In the genomic region with DNA sequence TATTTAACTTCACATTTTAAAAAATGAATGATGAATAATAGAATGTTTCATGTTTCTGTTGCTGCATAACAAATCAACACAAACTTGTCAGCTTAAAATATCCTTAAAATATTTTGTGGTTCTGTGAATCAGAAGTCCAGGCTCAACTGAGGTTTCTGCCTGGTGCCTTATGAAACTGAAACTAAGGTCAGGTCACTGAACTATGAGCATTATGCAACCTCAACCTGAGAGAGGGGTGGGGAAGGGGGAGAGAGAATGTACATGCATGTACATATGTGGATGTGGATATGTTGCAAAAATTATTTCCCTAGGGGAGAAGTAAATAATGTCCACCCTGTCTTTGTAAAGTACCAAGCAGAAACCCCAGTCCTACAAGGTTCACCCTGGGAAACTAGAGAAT, we compare ENCODE assay signal across 29 mouse cellular contexts. TPM values are rescaled to one million over a fixed set of nuclear protein-coding genes. Genes with fewer than 3 reads are reported as not detected.
DNase-seq lines count a peak whose midpoint lies in the region; ATAC-seq and TF ChIP-seq lines count a peak whose summit lies in the region.
"Had no signal": no experiment of that assay in that cellular context is flagged by ENCODE, and none has a peak within 500 bp of the region (broad histone marks: within the 10 kb centered on the region; RNA-seq: fewer than 3 reads in every experiment).

No protein-coding gene starts in this region.

- no peaks in the 10 kb centered on the region for H3K9me3 ChIP-seq in liver, embryonic 12.5 days (replicated peaks)
- peaks cover 2% of the 10 kb centered on the region; the same call in 1 of the 2 replicates for H3K9me3 ChIP-seq in forebrain, embryonic 16.5 days (ENCODE audit: control insufficient read depth, low read length)
- H3K9me3 ChIP-seq: embryonic facial prominence, embryonic 15.5 days; forebrain, embryonic 12.5 days had no signal

- TF ChIP-seq CTCF in liver, adult 2 months (IDR thresholded peaks at IDR 0.05; ENCODE audit: low read depth, low read length): no peak

- no peak overlapping the region for H3K9ac ChIP-seq in liver, adult 2 months (ENCODE audit: low read depth, low read length)
- no peak overlapping the region for H3K9ac ChIP-seq in liver, embryonic 12.5 days
- no peak overlapping the region for H3K9ac ChIP-seq in forebrain, embryonic 16.5 days (replicated peaks; ENCODE audit: low read depth, low read length)
- H3K9ac ChIP-seq: embryonic facial prominence, embryonic 13.5 days; embryonic facial prominence, embryonic 15.5 days; forebrain, embryonic 12.5 days; forebrain, postnatal 0 days had no signal

- no peaks in the 10 kb centered on the region for H3K36me3 ChIP-seq in liver, adult 2 months (ENCODE audit: control insufficient read depth, insufficient read depth, low read length)
- no peaks in the 10 kb centered on the region for H3K36me3 ChIP-seq in liver, embryonic 12.5 days
- H3K36me3 ChIP-seq in splenic B cell, adult 2 months (ENCODE audit: control insufficient read depth, insufficient read depth, low read length, poor library complexity, severe bottlenecking): no peaks in the 10 kb centered on the region
- no peaks in the 10 kb centered on the region for H3K36me3 ChIP-seq in forebrain, embryonic 16.5 days (ENCODE audit: control insufficient read depth, insufficient read depth)
- H3K36me3 ChIP-seq: embryonic facial prominence, embryonic 13.5 days; embryonic facial prominence, embryonic 15.5 days; forebrain, embryonic 10.5 days; forebrain, embryonic 12.5 days had no signal

- no peak overlapping the region for H3K4me2 ChIP-seq in liver, embryonic 12.5 days
- no peak overlapping the region for H3K4me2 ChIP-seq in forebrain, embryonic 16.5 days (ENCODE audit: low read length)
- H3K4me2 ChIP-seq: embryonic facial prominence, embryonic 13.5 days; embryonic facial prominence, embryonic 15.5 days; forebrain, embryonic 12.5 days had no signal

- no peaks in the 10 kb centered on the region for H3K4me1 ChIP-seq in liver, adult 2 months (ENCODE audit: control insufficient read depth, insufficient read depth, low read length)
- H3K4me1 ChIP-seq in liver, embryonic 12.5 days: no peaks in the 10 kb centered on the region
- no peaks in the 10 kb centered on the region for H3K4me1 ChIP-seq in forebrain, embryonic 16.5 days (replicated peaks; ENCODE audit: control insufficient read depth, insufficient read depth, low read length)
- H3K4me1 ChIP-seq: embryonic facial prominence, embryonic 13.5 days; embryonic facial prominence, embryonic 15.5 days; forebrain, embryonic 10.5 days; forebrain, embryonic 12.5 days had no signal

- peak; percentile 50 for DNase-seq in liver, adult 2 months (ENCODE audit: extremely low read depth, low read depth, low spot score)
- DNase-seq in splenic B cell, adult 2 months (ENCODE audit: low read depth, low spot score): peak; percentile 23
- DNase-seq in heart, adult 18-20 months: no peak
- no peak for DNase-seq in adrenal gland, postnatal 4 days (ENCODE audit: low spot score in 2 of 2)
- DNase-seq: adrenal gland, adult 8-10 months; adrenal gland, postnatal 14 days; adrenal gland, postnatal 36 days; B cell, adult 2 months; cerebellum, adult 11 months; cerebellum, adult 18-20 months; cerebellum, adult 8-10 months; cerebellum, adult 9-11 months; cerebellum, postnatal 14 days; cerebellum, postnatal 36 days; embryo, embryonic 11 days; forebrain, postnatal 0 days had no signal

- no peak for TF ChIP-seq POLR2A in liver, adult 2 months (IDR thresholded peaks at IDR 0.05; ENCODE audit: extremely low read depth, insufficient read depth, low read length)

- H3K27me3 ChIP-seq in liver, adult 2 months (ENCODE audit: control insufficient read depth, insufficient read depth, low read length): no peaks in the 10 kb centered on the region
- H3K27me3 ChIP-seq in liver, embryonic 12.5 days (replicated peaks): no peaks in the 10 kb centered on the region
- H3K27me3 ChIP-seq in splenic B cell, adult 2 months (ENCODE audit: control insufficient read depth, insufficient read depth, low read length, poor library complexity, severe bottlenecking): no peaks in the 10 kb centered on the region; the same call in 1 of the 2 replicates
- H3K27me3 ChIP-seq in forebrain, embryonic 16.5 days (replicated peaks; ENCODE audit: control insufficient read depth, insufficient read depth, low read length): no peaks in the 10 kb centered on the region
- H3K27me3 ChIP-seq: embryonic facial prominence, embryonic 13.5 days; embryonic facial prominence, embryonic 15.5 days; forebrain, embryonic 12.5 days had no signal

- H3K79me2 ChIP-seq in liver, adult 2 months (ENCODE audit: control insufficient read depth, insufficient read depth, low read length): no peaks in the 10 kb centered on the region

- no peak for ATAC-seq in liver, embryonic 12.5 days
- ATAC-seq in granulocyte monocyte progenitor cell, adult 5-6 weeks (replicated peaks; ENCODE audit: poor library complexity, severe bottlenecking): peak; percentile 55
- ATAC-seq in forebrain, embryonic 16.5 days: no peak
- ATAC-seq: CD4-positive, CD25-positive, alpha-beta regulatory T cell, adult 4 months; forebrain, embryonic 14.5 days; forebrain, postnatal 0 days had no signal

- no peak overlapping the region for H3K4me3 ChIP-seq in liver, adult 2 months (ENCODE audit: insufficient read depth, low read depth, low read length)
- no peak overlapping the region for H3K4me3 ChIP-seq in liver, embryonic 12.5 days
- no peak overlapping the region for H3K4me3 ChIP-seq in forebrain, embryonic 16.5 days (replicated peaks; ENCODE audit: low read length)
- H3K4me3 ChIP-seq: embryonic facial prominence, embryonic 13.5 days; embryonic facial prominence, embryonic 15.5 days; erythroblast, embryonic 14.5 days; forebrain, embryonic 10.5 days; forebrain, embryonic 12.5 days had no signal

- H3K27ac ChIP-seq in liver, adult 2 months (replicated peaks; ENCODE audit: insufficient read depth, low read depth, low read length): no peak overlapping the region
- H3K27ac ChIP-seq in liver, embryonic 12.5 days: no peak overlapping the region
- H3K27ac ChIP-seq in forebrain, embryonic 16.5 days (ENCODE audit: low read length): no peak overlapping the region
- H3K27ac ChIP-seq: embryonic facial prominence, embryonic 13.5 days; embryonic facial prominence, embryonic 15.5 days; forebrain, embryonic 10.5 days; forebrain, embryonic 12.5 days had no signal

RNA-seq across cellular contexts. Expression of gene Rasgrf1, which starts 18.8 kb away (rescaled TPM):
- 0.07 and 0.09 TPM in 2 replicates for total RNA-seq in liver, adult 2 months (2014; rRNA removed)
- polyA plus RNA-seq in liver, adult 2 months (2012; rRNA removed): not detected in 2 replicates
- 0.14 TPM in 1 of 2 replicates, not detected in the other for polyA plus RNA-seq in liver, embryonic 12.5 days (2016; fragmentation: Nextera tagmentation; extraction: Ambion mirVana)
- 0.26 TPM in 1 of 2 replicates, not detected in the other for total RNA-seq in granulocyte monocyte progenitor cell, adult 5-6 weeks (2014; fragmentation: Nextera tagmentation)
- not detected in 2 replicates for total RNA-seq in granulocyte monocyte progenitor cell, adult 5-6 weeks (2017)
- polyA plus RNA-seq in forebrain, embryonic 16.5 days (2015; fragmentation: Nextera tagmentation; extraction: Ambion mirVana): 7.0 and 11.2 TPM in 2 replicates
- total RNA-seq in heart, adult 18-20 months (2021): under 1 TPM; 0.15 TPM
- 1 to 10 TPM; 1.3 to 1.7 TPM for total RNA-seq in adrenal gland, postnatal 4 days (2021)
- total RNA-seq: common myeloid progenitor, adult 5-6 weeks; MEL had no signal
- polyA plus RNA-seq: embryonic facial prominence, embryonic 11.5 days; erythroblast, embryonic 14.5 days; forebrain, embryonic 10.5 days had no signal

Comparison
In these comparisons a context has a peak if more than half of its experiments do, and no peak if none do; other contexts are left out.
1. DNase-seq: peak in liver, adult 2 months (single experiment) and splenic B cell, adult 2 months (single experiment); none in heart, adult 18-20 months (0 of 2) and adrenal gland, postnatal 4 days (0 of 2).